Mouse (Mus musculus) hindbrain, embryonic 10.5 days (tissue): ENCODE results near the gene Mfsd4b1. TPM values are rescaled to one million over a fixed set of nuclear protein-coding genes. Genes with fewer than 3 reads are reported as not detected.

Experiments
- DNase-seq: peaks from one replicate; pipeline ENCODE4 v3.0.0-alpha.2; 2017; ENCODE audit warnings: low spot score
- H3K27ac ChIP-seq: fragments of 300-500 bp; sonication (generic); 2 replicates; pipeline ENCODE4 v1.5.1; 2016; ENCODE audit warnings: mild to moderate bottlenecking, moderate library complexity
- H3K27me3 ChIP-seq: fragments of 300-500 bp; sonication (generic); 2 replicates; pipeline ENCODE4 v1.6.1; 2016; ENCODE audit warnings: mild to moderate bottlenecking; ENCODE audit not compliant: poor library complexity, insufficient read depth, severe bottlenecking
- H3K36me3 ChIP-seq: fragments of 300-500 bp; sonication (generic); 2 replicates; pipeline ENCODE4 v1.6.1; 2016; ENCODE audit warnings: mild to moderate bottlenecking, moderate library complexity
- H3K4me1 ChIP-seq: fragments of 300-500 bp; sonication (generic); replicated peaks from 2 replicates; pipeline ENCODE4 v1.6.1; 2016; ENCODE audit warnings: mild to moderate bottlenecking
- H3K4me3 ChIP-seq: fragments of 300-500 bp; sonication (generic); 2 replicates; pipeline ENCODE4 v1.5.1; 2016; ENCODE audit warnings: mild to moderate bottlenecking, moderate library complexity
- H3K9me3 ChIP-seq: fragments of 300-500 bp; sonication (generic); 2 replicates; pipeline ENCODE4 v1.6.1; 2016; ENCODE audit warnings: mild to moderate bottlenecking, moderate library complexity
- WGBS: fragments of 180-500 bp; shearing (Covaris S2); methylation state at CpG from one replicate; pipeline ENCODE4 v1.1.7; 2016; 5-methylcytosine and 5-hydroxymethylcytosine counted together
- polyA plus RNA-seq: library from polyadenylated mRNA; unstranded; fragments of >200 nt; fragmentation: Nextera tagmentation; extraction: Ambion mirVana; gene quantifications from 2 replicates; pipeline ENCODE4 v1.2.1, GENCODE M21; 2016

Mfsd4b1 gene
- polyA plus RNA-seq, 1 experiment from 2014 or later = not detected

DNA sequence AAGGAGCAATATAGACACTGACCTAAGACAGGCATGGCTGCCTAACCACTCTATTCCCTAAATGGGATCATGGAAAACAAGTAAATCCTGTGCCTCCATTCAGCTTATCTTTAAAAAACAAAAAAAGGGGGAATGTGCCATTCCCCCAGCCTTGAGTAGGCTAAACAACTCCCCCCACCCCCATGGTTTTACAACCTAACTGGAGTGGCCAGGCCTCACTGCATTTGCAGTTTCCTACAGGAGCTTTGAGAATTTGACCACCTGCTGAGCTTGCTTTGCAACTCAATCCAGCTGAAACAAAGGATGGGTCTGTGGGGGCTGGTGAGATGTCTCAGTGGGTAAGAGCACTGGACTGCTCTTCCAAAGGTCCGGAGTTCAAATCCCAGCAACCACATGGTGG is 46.8 kb downstream of the Mfsd4b1 start:
- no peak for DNase-seq
- no peaks in the 10 kb centered on the region for H3K36me3 ChIP-seq
- H3K9me3 ChIP-seq = peaks cover 17% of the 10 kb centered on the region
- H3K27ac ChIP-seq = no peak overlapping the region
- H3K27me3 ChIP-seq = no peaks in the 10 kb centered on the region
- WGBS = 87% methylated on average over 1 of the region's 1 CpGs
- no peak overlapping the region for H3K4me3 ChIP-seq
- no peaks in the 10 kb centered on the region for H3K4me1 ChIP-seq

GRCm38 (mm10) chr10:39977346-39977745 is 47.7 kb downstream of the Mfsd4b1 start:
- H3K36me3 ChIP-seq = no peaks in the 10 kb centered on the region
- no peak for DNase-seq
- no peak overlapping the region for H3K27ac ChIP-seq
- no peaks in the 10 kb centered on the region for H3K4me1 ChIP-seq
- H3K4me3 ChIP-seq = no peak overlapping the region
- peaks cover 17% of the 10 kb centered on the region for H3K9me3 ChIP-seq
- WGBS = 95% methylated on average over 4 of the region's 4 CpGs
- H3K27me3 ChIP-seq = no peaks in the 10 kb centered on the region

GRCm38 (mm10) chr10:39975771-39976170 is 49.3 kb downstream of the Mfsd4b1 start:
- whole genome bisulfite sequencing = 44% methylated on average over 2 of the region's 2 CpGs
- H3K27ac ChIP-seq = no peak overlapping the region
- DNase-seq = no peak
- H3K9me3 ChIP-seq = peaks cover 17% of the 10 kb centered on the region
- H3K36me3 ChIP-seq = no peaks in the 10 kb centered on the region
- H3K27me3 ChIP-seq = no peaks in the 10 kb centered on the region
- no peak overlapping the region for H3K4me3 ChIP-seq
- no peaks in the 10 kb centered on the region for H3K4me1 ChIP-seq

DNA sequence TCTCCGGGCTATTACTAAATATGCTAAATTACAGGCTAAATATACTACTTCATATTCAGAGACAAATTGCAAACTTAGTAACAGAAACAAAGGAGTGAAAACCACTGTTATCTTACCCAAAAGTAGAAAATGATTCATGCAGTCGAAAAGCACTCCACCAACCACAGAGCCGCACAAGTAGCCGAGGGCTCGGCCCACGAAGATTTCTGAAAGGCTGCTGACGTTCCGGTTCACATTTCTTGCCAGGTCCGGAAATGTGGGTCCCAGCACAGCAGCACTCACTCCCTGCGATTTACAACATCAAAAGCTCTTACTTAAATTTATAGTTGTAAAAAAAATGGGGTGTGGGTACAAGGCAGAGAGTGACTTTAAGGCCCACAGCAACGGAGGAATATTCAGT is 50.1 kb downstream of the Mfsd4b1 start:
- no peak for DNase-seq
- 65% methylated on average over 11 of the region's 11 CpGs for WGBS
- no peak overlapping the region for H3K4me3 ChIP-seq
- no peak overlapping the region for H3K27ac ChIP-seq
- no peaks in the 10 kb centered on the region for H3K27me3 ChIP-seq
- H3K9me3 ChIP-seq = peaks cover 17% of the 10 kb centered on the region
- H3K36me3 ChIP-seq = no peaks in the 10 kb centered on the region
- no peaks in the 10 kb centered on the region for H3K4me1 ChIP-seq

GRCm38 (mm10) chr10:39967512-39967911 is 57.6 kb downstream of the Mfsd4b1 start:
- Histone ChIP-seq H3K9me3 (no peaks in the 10 kb centered on the region), H3K27ac (no peak overlapping the region), H3K27me3 (no peaks in the 10 kb centered on the region), H3K4me1 (no peaks in the 10 kb centered on the region), H3K4me3 (no peak overlapping the region), H3K36me3 (no peaks in the 10 kb centered on the region)
- 84% methylated on average over 3 of the region's 3 CpGs for WGBS
- DNase-seq = no peak

DNA sequence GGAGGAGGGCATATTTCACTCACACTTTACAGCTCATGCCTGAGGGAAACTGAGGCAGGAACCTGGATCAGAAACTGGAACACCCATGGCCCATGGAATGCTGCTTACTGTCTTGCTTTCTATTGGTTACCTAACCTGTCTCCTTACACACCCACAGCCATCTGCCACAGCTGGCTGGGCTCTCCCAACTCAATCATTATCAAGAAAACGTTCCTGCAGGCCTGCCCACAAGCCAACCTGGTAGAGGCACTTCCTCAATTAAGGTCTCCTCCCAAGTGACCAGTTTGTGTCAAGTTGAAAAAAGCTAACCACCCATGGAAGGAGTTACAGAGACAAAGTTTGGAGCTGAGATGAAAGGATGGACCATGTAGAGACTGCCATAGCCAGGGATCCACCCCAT is 63.2 kb downstream of the Mfsd4b1 start:
- H3K36me3 ChIP-seq = no peaks in the 10 kb centered on the region
- no peak overlapping the region for H3K27ac ChIP-seq
- no peak overlapping the region for H3K4me3 ChIP-seq
- H3K27me3 ChIP-seq = peaks cover 15% of the 10 kb centered on the region
- peaks cover 11% of the 10 kb centered on the region for H3K4me1 ChIP-seq
- no peak for DNase-seq
- 62% methylated on average over 1 of the region's 1 CpGs for WGBS
- H3K9me3 ChIP-seq = no peaks in the 10 kb centered on the region

DNA sequence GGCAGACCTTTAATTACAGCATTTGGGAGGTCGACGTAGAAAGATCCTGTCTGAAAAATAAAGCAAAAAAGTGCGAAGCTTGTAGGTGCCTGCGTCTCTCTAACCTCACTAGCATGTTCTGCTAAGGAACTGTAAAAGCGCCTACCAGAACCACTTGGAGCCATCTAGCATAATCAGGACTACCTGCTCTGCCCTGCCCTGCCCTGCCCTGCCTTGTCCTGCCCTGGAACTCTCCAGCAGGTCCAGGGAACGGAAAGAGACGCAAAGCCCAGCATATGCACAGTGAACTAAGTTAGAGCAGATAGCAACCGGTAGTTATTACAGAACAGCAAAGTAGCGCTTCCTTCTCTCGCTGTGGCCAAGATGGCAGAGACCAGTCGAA is 64.6 kb downstream of the Mfsd4b1 start:
- H3K27me3 ChIP-seq = peaks cover 15% of the 10 kb centered on the region
- no peaks in the 10 kb centered on the region for H3K9me3 ChIP-seq
- no peak overlapping the region for H3K27ac ChIP-seq
- H3K4me3 ChIP-seq = peak overlapping the region; percentile 69
- no peaks in the 10 kb centered on the region for H3K36me3 ChIP-seq
- peaks cover 11% of the 10 kb centered on the region for H3K4me1 ChIP-seq
- DNase-seq = no peak
- WGBS = 46% methylated on average over 11 of the region's 11 CpGs

DNA sequence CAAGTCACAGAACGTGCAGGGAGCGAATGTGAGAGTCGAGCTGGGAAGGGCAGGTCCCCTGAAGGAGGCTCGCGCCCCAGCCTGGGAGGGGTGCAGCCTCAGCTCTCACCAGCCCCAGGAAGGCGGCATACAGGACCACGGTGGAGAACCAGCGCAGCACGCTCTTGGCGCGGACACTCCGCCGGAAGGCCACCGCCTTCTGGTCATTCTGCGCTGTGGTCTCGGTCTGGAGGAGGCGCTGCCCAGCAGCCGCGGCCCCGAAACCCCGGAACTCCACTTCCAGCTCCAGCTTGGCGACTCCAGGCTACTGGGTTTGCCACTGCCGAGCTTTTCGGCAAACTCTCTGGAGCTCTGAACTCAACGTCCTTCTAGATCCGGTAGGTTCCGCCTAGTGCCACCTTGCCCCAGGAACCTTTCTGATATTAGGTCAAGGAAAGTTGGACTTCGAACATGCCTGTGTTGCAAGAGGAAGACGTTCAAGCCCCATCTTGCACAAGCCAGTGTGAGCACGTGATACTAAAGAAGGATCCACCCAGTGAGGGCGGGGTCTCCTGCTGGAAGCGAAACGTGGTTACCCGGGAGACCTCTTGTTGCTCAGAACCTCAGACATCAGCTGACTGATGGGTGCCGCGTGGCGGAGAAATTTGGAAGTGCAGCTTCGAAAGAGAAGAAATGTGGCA is 65.2 kb downstream of the Mfsd4b1 start, which contains the start of gene Mfsd4b3:
Gene Mfsd4b3, minus strand, starts transcription at position 393 of the 680 bp plus-strand sequence.
- Histone ChIP-seq H3K4me3 (peak within 1 kb of the TSS; percentile 69), H3K4me1 (peaks cover 11% of the 10 kb centered on the region), H3K27ac (peak within 1 kb of the TSS; percentile 85), H3K27me3 (peaks cover 15% of the 10 kb centered on the region), H3K9me3 (no peaks in the 10 kb centered on the region), H3K36me3 (no peaks in the 10 kb centered on the region)
- DNase-seq = peak; percentile 94
- under 1% methylated on average over 38 of the region's 38 CpGs for WGBS

DNA sequence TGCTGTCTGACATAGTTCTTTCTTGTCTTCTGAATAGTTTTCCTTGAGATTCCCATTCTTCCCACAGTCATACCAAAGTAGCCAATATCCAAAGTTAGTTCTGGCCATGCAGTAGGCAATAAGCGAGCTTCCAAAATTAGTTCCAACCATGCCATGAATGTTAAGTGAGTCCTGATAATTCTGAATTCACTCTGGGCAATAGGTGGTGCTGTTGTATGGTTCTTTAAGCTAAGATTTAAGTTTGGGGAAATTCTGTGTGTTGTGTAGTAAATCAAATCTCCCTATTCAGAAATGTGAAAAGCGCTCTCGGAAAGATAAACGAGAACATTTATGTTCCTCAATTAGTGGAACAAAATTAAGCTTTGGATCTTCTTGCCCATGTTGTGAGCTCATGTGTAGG is 66.8 kb downstream of the Mfsd4b1 start:
- peaks cover 11% of the 10 kb centered on the region for H3K4me1 ChIP-seq
- WGBS = 76% methylated on average over 4 of the region's 4 CpGs
- H3K36me3 ChIP-seq = no peaks in the 10 kb centered on the region
- no peaks in the 10 kb centered on the region for H3K9me3 ChIP-seq
- no peak overlapping the region for H3K27ac ChIP-seq
- H3K27me3 ChIP-seq = peaks cover 15% of the 10 kb centered on the region
- no peak for DNase-seq
- no peak overlapping the region for H3K4me3 ChIP-seq

GRCm38 (mm10) chr10:39956340-39956878 is 68.7 kb downstream of the Mfsd4b1 start:
- H3K4me1 ChIP-seq = peaks cover 11% of the 10 kb centered on the region
- no peak overlapping the region for H3K27ac ChIP-seq
- WGBS = 77% methylated on average over 2 of the region's 2 CpGs
- DNase-seq = no peak
- no peak overlapping the region for H3K4me3 ChIP-seq
- no peaks in the 10 kb centered on the region for H3K9me3 ChIP-seq
- H3K36me3 ChIP-seq = no peaks in the 10 kb centered on the region
- H3K27me3 ChIP-seq = peaks cover 15% of the 10 kb centered on the region

DNA sequence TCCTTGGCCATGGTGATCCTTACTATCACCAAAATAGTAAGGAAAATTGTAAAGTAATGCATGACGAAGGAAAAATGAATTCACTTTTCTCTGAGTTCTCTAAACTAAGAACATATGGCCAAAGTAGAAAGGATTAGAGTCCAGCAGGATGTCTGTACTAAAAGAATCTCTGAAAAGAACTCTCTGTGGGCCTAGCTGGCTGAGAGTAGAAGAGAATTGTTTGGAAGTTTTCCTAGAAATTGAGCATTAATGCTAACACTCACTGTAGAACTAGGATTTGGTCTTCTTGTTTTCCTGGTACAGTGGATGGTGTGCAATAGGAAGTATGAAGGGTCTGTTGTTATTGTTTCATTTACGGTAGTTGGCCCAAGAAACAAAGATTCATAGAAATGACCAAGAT is 69.9 kb downstream of the Mfsd4b1 start:
- Histone ChIP-seq H3K27me3 (peaks cover 15% of the 10 kb centered on the region), H3K4me3 (no peak overlapping the region), H3K9me3 (no peaks in the 10 kb centered on the region), H3K27ac (no peak overlapping the region), H3K4me1 (peaks cover 8% of the 10 kb centered on the region; the same call in 1 of the 2 replicates), H3K36me3 (no peaks in the 10 kb centered on the region)
- DNase-seq = no peak
- 86% methylated on average over 2 of the region's 2 CpGs for WGBS
